Mouse (Mus musculus) cortical plate, adult 2 months (tissue): ENCODE results near the gene Dusp7.

ENCODE experiments used
- CTCF ChIP-seq: fragments of 200-500 bp; IDR thresholded peaks from 2 replicates; pipeline ENCODE4 v1.5.1; 2011; ENCODE audit warnings: mild to moderate bottlenecking, control low read depth, low read length; ENCODE audit not compliant: insufficient read depth; ENCODE audit errors: extremely low read depth
- POLR2A ChIP-seq: fragments of 200-500 bp; IDR thresholded peaks from 2 replicates; pipeline ENCODE4 v1.6.1; 2011; ENCODE audit warnings: mild to moderate bottlenecking, low read length, control low read depth; ENCODE audit not compliant: insufficient read depth; ENCODE audit errors: extremely low read depth

DNA sequence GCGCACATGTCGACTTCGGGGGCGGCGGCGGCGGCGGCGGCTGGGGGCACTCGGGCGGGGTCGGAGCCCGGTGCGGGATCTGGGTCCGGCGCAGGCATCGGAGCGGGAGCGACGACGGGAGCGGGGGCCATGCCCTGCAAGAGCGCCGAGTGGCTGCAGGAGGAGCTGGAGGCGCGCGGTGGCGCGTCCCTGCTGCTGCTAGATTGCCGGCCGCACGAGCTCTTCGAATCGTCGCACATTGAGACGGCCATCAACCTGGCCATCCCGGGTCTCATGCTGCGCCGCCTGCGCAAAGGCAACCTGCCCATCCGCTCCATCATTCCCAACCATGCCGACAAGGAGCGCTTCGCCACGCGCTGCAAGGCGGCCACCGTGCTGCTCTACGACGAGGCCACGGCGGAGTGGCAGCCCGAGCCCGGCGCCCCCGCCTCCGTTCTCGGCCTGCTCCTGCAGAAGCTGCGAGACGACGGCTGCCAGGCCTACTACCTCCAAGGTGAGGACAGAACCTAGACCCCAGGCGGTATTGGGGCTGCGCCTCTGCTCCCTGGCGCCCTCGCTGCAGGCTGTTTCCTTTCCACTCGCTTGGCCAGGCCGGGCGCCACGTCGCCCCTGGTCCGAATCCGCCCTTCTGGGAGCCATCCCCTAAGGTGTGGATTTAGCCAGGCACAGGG is 534 bp downstream of the Dusp7 start:
- no peak for TF ChIP-seq CTCF
- no peak for TF ChIP-seq POLR2A
